Mouse (Mus musculus) kidney, embryonic 16.5 days (tissue): ENCODE data around the gene Rnf227. TPM values are rescaled to one million over a fixed set of nuclear protein-coding genes. Genes with fewer than 3 reads are reported as not detected.

ENCODE experiments used
- ATAC-seq: fragments of 200-750 bp; cut with Nextera tagmentation; 2 replicates; pipeline ENCODE4 v1.8.0; 2017; ENCODE audit warnings: moderate TSS enrichment; ENCODE audit not compliant: low FRiP score, low TSS enrichment
- H3K27ac ChIP-seq: fragments of 300-500 bp; sonication (generic); 2 replicates; pipeline ENCODE4 v1.5.1; 2014; ENCODE audit warnings: low read length
- H3K27me3 ChIP-seq: fragments of 300-500 bp; sonication (generic); 2 replicates; pipeline ENCODE4 v1.6.1; 2014; ENCODE audit warnings: low read length, control low read depth, mixed read lengths; ENCODE audit not compliant: insufficient read depth
- H3K36me3 ChIP-seq: fragments of 300-500 bp; sonication (generic); 2 replicates; pipeline ENCODE4 v1.6.1; 2014; ENCODE audit warnings: low read length, control low read depth, mixed read lengths; ENCODE audit not compliant: insufficient read depth
- H3K4me1 ChIP-seq: fragments of 300-500 bp; sonication (generic); 2 replicates; pipeline ENCODE4 v1.6.1; 2014; ENCODE audit warnings: low read length, control low read depth, mixed read lengths; ENCODE audit not compliant: insufficient read depth
- H3K4me2 ChIP-seq: fragments of 300-500 bp; sonication (generic); replicated peaks from 2 replicates; pipeline ENCODE4 v1.6.1; 2014; ENCODE audit warnings: low read depth, low read length
- H3K4me3 ChIP-seq: fragments of 300-500 bp; sonication (generic); 2 replicates; pipeline ENCODE4 v1.5.1; 2014; ENCODE audit warnings: mild to moderate bottlenecking, low read length
- H3K9ac ChIP-seq: fragments of 300-500 bp; sonication (generic); replicated peaks from 2 replicates; pipeline ENCODE4 v1.6.1; 2014; ENCODE audit warnings: low read length
- H3K9me3 ChIP-seq: fragments of 300-500 bp; sonication (generic); 2 replicates; pipeline ENCODE4 v1.6.1; 2016; ENCODE audit warnings: low read length, control low read depth
- WGBS: fragments of 180-500 bp; shearing (Covaris S2); extraction: QIAGEN DNeasy Blood & Tissue Kit; methylation state at CpG from one replicate; pipeline ENCODE4 v1.1.7; 2014; 5-methylcytosine and 5-hydroxymethylcytosine counted together
- polyA plus RNA-seq: library from polyadenylated mRNA; unstranded; fragments of >200 nt; fragmentation: Nextera tagmentation; extraction: Ambion mirVana; gene quantifications from 2 replicates; pipeline ENCODE4 v1.2.1, GENCODE M21; 2015

Gene Rnf227
- polyA plus RNA-seq, 1 experiment from 2014 or later = 17.8 TPM

GRCm38 (mm10) chr11:69369215-69369989, 29.1 kb downstream of the Rnf227 start, which contains the start of gene Chd3:
Chd3 (minus strand) TSS chr11:69369406.
- Histone ChIP-seq H3K27me3 (no peaks in the 10 kb centered on the region), H3K4me3 (peak within 1 kb of the TSS; percentile 88), H3K9ac (peak within 1 kb of the TSS; percentile 100), H3K9me3 (no peaks in the 10 kb centered on the region), H3K36me3 (peaks cover 13% of the 10 kb centered on the region), H3K4me2 (peak within 1 kb of the TSS; percentile 76), H3K27ac (peak within 1 kb of the TSS; percentile 100), H3K4me1 (peaks cover 56% of the 10 kb centered on the region)
- WGBS = under 1% methylated on average over 18 of the region's 34 CpGs
- no peak for ATAC-seq

- Histone ChIP-seq H3K9me3 (no peaks in the 10 kb centered on the region), H3K36me3 (peaks cover 13% of the 10 kb centered on the region), H3K4me3 (peak overlapping the region; percentile 88), H3K27me3 (no peaks in the 10 kb centered on the region), H3K4me1 (peaks cover 48% of the 10 kb centered on the region), H3K27ac (peak overlapping the region; percentile 100), H3K4me2 (peak overlapping the region; percentile 76), H3K9ac (peak overlapping the region; percentile 100)
- ATAC-seq = no peak
- 13% methylated on average over 2 of the region's 2 CpGs for WGBS
Observed at GRCm38 (mm10) chr11:69369990-69370816, 29.9 kb downstream of the Rnf227 start.

GRCm38 (mm10) chr11:69370817-69371215, 30.6 kb downstream of the Rnf227 start:
- peaks cover 42% of the 10 kb centered on the region for H3K4me1 ChIP-seq
- H3K9me3 ChIP-seq = no peaks in the 10 kb centered on the region
- peak overlapping the region; percentile 33 for H3K4me3 ChIP-seq
- no peaks in the 10 kb centered on the region for H3K27me3 ChIP-seq
- H3K27ac ChIP-seq = peak overlapping the region; percentile 92
- WGBS = 17% methylated on average over 9 of the region's 9 CpGs
- ATAC-seq = no peak
- peak overlapping the region; percentile 60 for H3K9ac ChIP-seq
- peak overlapping the region; percentile 53 for H3K4me2 ChIP-seq
- H3K36me3 ChIP-seq = peaks cover 16% of the 10 kb centered on the region

GRCm38 (mm10) chr11:69371601-69372000, 31.3 kb downstream of the Rnf227 start:
- Histone ChIP-seq H3K9ac (peak overlapping the region; percentile 43), H3K4me2 (peak overlapping the region; percentile 53), H3K9me3 (no peaks in the 10 kb centered on the region), H3K27ac (peak overlapping the region; percentile 92), H3K36me3 (peaks cover 17% of the 10 kb centered on the region), H3K27me3 (no peaks in the 10 kb centered on the region), H3K4me1 (peaks cover 38% of the 10 kb centered on the region), H3K4me3 (peak overlapping the region; percentile 33; the same call in 1 of the 2 replicates)
- no peak for ATAC-seq
- 26% methylated on average over 12 of the region's 12 CpGs for WGBS

GRCm38 (mm10) chr11:69372056-69372779, 32.0 kb downstream of the Rnf227 start:
- Histone ChIP-seq H3K27me3 (no peaks in the 10 kb centered on the region), H3K4me1 (peaks cover 34% of the 10 kb centered on the region), H3K9ac (peak overlapping the region; percentile 25; the same call in 1 of the 2 replicates), H3K4me2 (peak overlapping the region; percentile 53), H3K9me3 (no peaks in the 10 kb centered on the region), H3K36me3 (peaks cover 17% of the 10 kb centered on the region), H3K27ac (peak overlapping the region; percentile 92), H3K4me3 (peak overlapping the region; percentile 33; the same call in 1 of the 2 replicates)
- WGBS = 27% methylated on average over 12 of the region's 12 CpGs
- ATAC-seq = no peak

- H3K4me3 ChIP-seq = no peak overlapping the region
- no peaks in the 10 kb centered on the region for H3K9me3 ChIP-seq
- peaks cover 21% of the 10 kb centered on the region for H3K36me3 ChIP-seq
- no peaks in the 10 kb centered on the region for H3K27me3 ChIP-seq
- 71% methylated on average over 3 of the region's 3 CpGs for WGBS
- no peak overlapping the region for H3K4me2 ChIP-seq
- no peak for ATAC-seq
- H3K27ac ChIP-seq = no peak overlapping the region
- H3K4me1 ChIP-seq = peaks cover 31% of the 10 kb centered on the region
- H3K9ac ChIP-seq = no peak overlapping the region
Observed at GRCm38 (mm10) chr11:69372780-69373170, 32.5 kb downstream of the Rnf227 start.

GRCm38 (mm10) chr11:69373223-69373965, 33.1 kb downstream of the Rnf227 start:
- ATAC-seq = no peak
- Histone ChIP-seq H3K9me3 (no peaks in the 10 kb centered on the region), H3K9ac (no peak overlapping the region), H3K27me3 (no peaks in the 10 kb centered on the region), H3K4me2 (no peak overlapping the region), H3K4me3 (no peak overlapping the region), H3K4me1 (peaks cover 27% of the 10 kb centered on the region), H3K36me3 (peaks cover 21% of the 10 kb centered on the region), H3K27ac (no peak overlapping the region)
- WGBS = 92% methylated on average over 16 of the region's 16 CpGs

GRCm38 (mm10) chr11:69375646-69376045, 35.4 kb downstream of the Rnf227 start:
- 93% methylated on average over 4 of the region's 4 CpGs for WGBS
- Histone ChIP-seq H3K4me2 (no peak overlapping the region), H3K36me3 (peaks cover 25% of the 10 kb centered on the region), H3K9me3 (no peaks in the 10 kb centered on the region), H3K9ac (no peak overlapping the region), H3K27ac (no peak overlapping the region), H3K4me3 (no peak overlapping the region), H3K27me3 (no peaks in the 10 kb centered on the region), H3K4me1 (peaks cover 22% of the 10 kb centered on the region)
- ATAC-seq = no peak

GRCm38 (mm10) chr11:69377766-69378165, 37.5 kb downstream of the Rnf227 start:
- H3K4me1 ChIP-seq = peaks cover 2% of the 10 kb centered on the region; the same call in 1 of the 2 replicates
- H3K9ac ChIP-seq = no peak overlapping the region
- no peak overlapping the region for H3K4me3 ChIP-seq
- no peak overlapping the region for H3K4me2 ChIP-seq
- H3K36me3 ChIP-seq = peaks cover 23% of the 10 kb centered on the region
- ATAC-seq = peak; percentile 71
- no peaks in the 10 kb centered on the region for H3K9me3 ChIP-seq
- WGBS = 77% methylated on average over 3 of the region's 3 CpGs
- H3K27ac ChIP-seq = no peak overlapping the region
- no peaks in the 10 kb centered on the region for H3K27me3 ChIP-seq
